20 mouse cellular contexts compared by ENCODE assay signal in genomic region chrX:121612061-121612460, GRCm38 (mm10).
DNase-seq lines count a peak whose midpoint lies in the region; ATAC-seq lines count a peak whose summit lies in the region.
"Had no signal": no experiment of that assay in that cellular context is flagged by ENCODE, and none has a peak within 500 bp of the region (broad histone marks: within the 10 kb centered on the region; RNA-seq: fewer than 3 reads in every experiment).

No protein-coding gene starts in this region.

- DNase-seq in 416B (ENCODE audit: low read depth) = peak; percentile 81
- DNase-seq in cerebellum, postnatal 10 days = no peak
- DNase-seq in adrenal gland, adult 18-20 months (ENCODE audit: low spot score in 2 of 2) = no peak
- DNase-seq: adrenal gland, adult 2 months; adrenal gland, postnatal 10 days; adrenal gland, postnatal 25 days; cerebellum, adult 11 months; cerebellum, adult 18-20 months; cerebellum, adult 9-10 months; cerebellum, postnatal 14 days; cerebellum, postnatal 36 days; forebrain, postnatal 0 days had no signal

- ATAC-seq in common myeloid progenitor, adult 5-6 weeks (replicated peaks; ENCODE audit: low read depth, poor library complexity, severe bottlenecking) = peak; percentile 86
- ATAC-seq in hematopoietic stem cell, adult 5-6 weeks (replicated peaks in 1 of 2; ENCODE audit: insufficient read depth in 1 of 2, low FRiP score in 2 of 2, low TSS enrichment in 1 of 2, low read depth in 1 of 2, poor library complexity in 2 of 2, severe bottlenecking in 2 of 2) = peak; percentile 58 to 75
- ATAC-seq in megakaryocyte progenitor cell, adult 5-6 weeks (replicated peaks; ENCODE audit: poor library complexity) = peak; percentile 95
- ATAC-seq in erythroblast, adult 5-6 weeks (replicated peaks; ENCODE audit: low FRiP score, poor library complexity, severe bottlenecking) = no peak
- ATAC-seq: activated CD4-positive, CD25-positive, alpha-beta regulatory T cell, adult 4 months; forebrain, embryonic 13.5 days; forebrain, embryonic 15.5 days; forebrain, postnatal 0 days; Patski had no signal
